Mouse (Mus musculus): ENCODE data around the gene Kdm4a. TPM values are rescaled to one million over a fixed set of nuclear protein-coding genes. Genes with fewer than 3 reads are reported as not detected.
A peak's percentile ranks its signal among the peaks of the same experiment; 100 is the strongest.

Gene Kdm4a
- total and polyA plus RNA-seq, 2 experiments from 2014 or later: 34.8 to 88.8 TPM

DNA sequence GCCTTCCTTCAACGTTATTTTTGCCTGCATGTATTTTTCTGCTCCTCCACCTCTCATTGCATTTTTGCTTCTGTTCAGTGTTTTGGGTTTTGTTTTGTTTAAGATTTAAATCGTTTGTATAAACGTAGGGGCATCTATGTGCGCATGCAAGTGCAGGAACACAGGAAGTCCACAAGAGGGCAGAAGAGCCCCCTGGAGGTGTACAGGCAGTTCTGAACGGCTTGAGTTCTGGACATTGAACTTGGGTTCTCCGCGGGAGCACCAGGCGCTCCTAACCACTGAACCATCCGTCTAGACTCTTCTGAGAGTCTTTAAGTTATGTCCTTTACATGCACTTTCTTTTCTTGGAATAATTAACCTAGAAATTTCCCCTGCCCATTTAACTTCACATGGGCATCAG, 89.9 kb downstream of the Kdm4a start:
- peak; percentile 63 for DNase-seq (ENCODE audit: low spot score)
- Histone ChIP-seq H3K27ac (ENCODE audit: low read depth, low read length) (no peak overlapping the region), H3K9me3 (ENCODE audit: low read length) (no peaks in the 10 kb centered on the region), H3K27me3 (ENCODE audit: insufficient read depth, low read length) (no peaks in the 10 kb centered on the region), H3K4me3 (ENCODE audit: low read depth, low read length) (no peak overlapping the region), H3K9ac (replicated peaks; ENCODE audit: low read length, poor library complexity, severe bottlenecking) (no peak overlapping the region), H3K4me2 (ENCODE audit: low read depth, low read length, poor library complexity, severe bottlenecking) (no peak overlapping the region), H3K4me1 (ENCODE audit: insufficient read depth, low read length) (no peaks in the 10 kb centered on the region), H3K36me3 (ENCODE audit: insufficient read depth, low read length) (no peaks in the 10 kb centered on the region)
- ATAC-seq (ENCODE audit: low FRiP score): no peak
- WGBS: 56% methylated on average over 9 of the region's 9 CpGs
- TF ChIP-seq CTCF (IDR thresholded peaks at IDR 0.05): peak; percentile 76

- no peak for TF ChIP-seq CTCF (IDR thresholded peaks at IDR 0.05)
- H3K27ac ChIP-seq (ENCODE audit: low read depth, low read length): no peak overlapping the region
- H3K27me3 ChIP-seq (ENCODE audit: insufficient read depth, low read length): no peaks in the 10 kb centered on the region
- ATAC-seq (ENCODE audit: low FRiP score): no peak
- no peaks in the 10 kb centered on the region for H3K9me3 ChIP-seq (ENCODE audit: low read length)
- 94% methylated on average over 2 of the region's 2 CpGs for WGBS
- DNase-seq (ENCODE audit: low spot score): no peak
- no peaks in the 10 kb centered on the region for H3K36me3 ChIP-seq (ENCODE audit: insufficient read depth, low read length)
- no peak overlapping the region for H3K4me3 ChIP-seq (ENCODE audit: low read depth, low read length)
- H3K9ac ChIP-seq (replicated peaks; ENCODE audit: low read length, poor library complexity, severe bottlenecking): no peak overlapping the region
- no peaks in the 10 kb centered on the region for H3K4me1 ChIP-seq (ENCODE audit: insufficient read depth, low read length)
- no peak overlapping the region for H3K4me2 ChIP-seq (ENCODE audit: low read depth, low read length, poor library complexity, severe bottlenecking)
Observed at GRCm38 (mm10) chr4:118088771-118089170, 91.1 kb downstream of the Kdm4a start.

Small RNA genes within 50 kb of the gene (microRNA-seq; reads per million reads assigned to microRNA genes)
- 7.0 reads per million, percentile 14 among the genes with 10 or more reads in this experiment for gene Mir7226 (ENCODE audit: borderline number of aligned reads)

Other genes starting within 250 kb of the Kdm4a start
- 41.9 and 46.3 TPM in 2 replicates for gene St3gal3, start 45.1 kb downstream of the Kdm4a start, total RNA-seq (2014; rRNA removed)
- gene St3gal3, start 45.1 kb downstream of the Kdm4a start, polyA plus RNA-seq (2015; fragmentation: Nextera tagmentation; extraction: Ambion mirVana): 10.6 and 10.7 TPM in 2 replicates
- gene Ptprf, start 111.4 kb upstream of the Kdm4a start, total RNA-seq (2014; rRNA removed): 160 and 186 TPM in 2 replicates
- 46.4 and 48.1 TPM in 2 replicates for gene Ptprf, start 111.4 kb upstream of the Kdm4a start, polyA plus RNA-seq (2015; fragmentation: Nextera tagmentation; extraction: Ambion mirVana)
- 18.8 and 29.0 TPM in 2 replicates for gene Szt2, start 229.2 kb upstream of the Kdm4a start, total RNA-seq (2014; rRNA removed)
- gene Szt2, start 229.2 kb upstream of the Kdm4a start, polyA plus RNA-seq (2015; fragmentation: Nextera tagmentation; extraction: Ambion mirVana): 3.2 and 4.6 TPM in 2 replicates
- 48.0 and 54.8 TPM in 2 replicates for gene Med8, start 229.3 kb upstream of the Kdm4a start, total RNA-seq (2014; rRNA removed)
- 90.1 and 95.7 TPM in 2 replicates for gene Med8, start 229.3 kb upstream of the Kdm4a start, polyA plus RNA-seq (2015; fragmentation: Nextera tagmentation; extraction: Ambion mirVana)
- 22.1 and 23.6 TPM in 2 replicates for gene Elovl1, start 248.1 kb upstream of the Kdm4a start, total RNA-seq (2014; rRNA removed)
- gene Elovl1, start 248.1 kb upstream of the Kdm4a start, polyA plus RNA-seq (2015; fragmentation: Nextera tagmentation; extraction: Ambion mirVana): 23.8 and 28.2 TPM in 2 replicates